Mouse (Mus musculus): Measurements from ENCODE around the gene Olfr876. TPM values are rescaled to one million over a fixed set of nuclear protein-coding genes. Genes with fewer than 3 reads are reported as not detected.
"Not testable (repeated sequence)": the region's sequence is repeated elsewhere in the genome, so short reads cannot be mapped to it uniquely, and the experiment has no call there.

The Olfr876 gene
- not detected in 2 replicates for polyA plus RNA-seq (2015; fragmentation: Nextera tagmentation; extraction: Ambion mirVana)

DNA sequence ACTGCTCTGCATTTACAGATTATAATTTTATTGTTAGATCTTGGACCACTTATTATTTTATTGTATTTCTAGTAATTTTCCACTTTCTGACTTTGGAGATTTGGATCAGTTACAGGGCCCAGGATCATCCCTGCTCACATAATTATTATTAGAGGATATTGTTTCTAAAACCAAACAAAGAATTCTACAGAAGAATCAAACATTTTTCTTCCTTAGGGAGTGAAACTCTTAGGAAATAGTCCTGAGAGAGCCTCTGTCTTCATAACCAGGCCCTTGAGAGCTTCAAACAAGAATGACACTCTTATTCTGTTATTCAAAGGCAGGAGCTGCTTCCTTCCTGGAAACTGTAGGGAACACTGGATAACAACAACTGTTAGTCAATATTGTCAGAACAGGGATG lies at the start of gene Olfr876:
Olfr876 (plus strand) TSS at position 301 of the 400 bp plus-strand sequence.
- no peak within 1 kb of the TSS for H3K4me3 ChIP-seq
- H3K9ac ChIP-seq, result no peak within 1 kb of the TSS
- no peak for ATAC-seq (replicated peaks)
- H3K27ac ChIP-seq, result no peak within 1 kb of the TSS
- no peaks in the 10 kb centered on the region for H3K36me3 ChIP-seq (replicated peaks)
- no peak within 1 kb of the TSS for H3K4me2 ChIP-seq
- no peaks in the 10 kb centered on the region for H3K4me1 ChIP-seq
- no peaks in the 10 kb centered on the region for H3K9me3 ChIP-seq
- H3K27me3 ChIP-seq (replicated peaks), result no peaks in the 10 kb centered on the region

DNA sequence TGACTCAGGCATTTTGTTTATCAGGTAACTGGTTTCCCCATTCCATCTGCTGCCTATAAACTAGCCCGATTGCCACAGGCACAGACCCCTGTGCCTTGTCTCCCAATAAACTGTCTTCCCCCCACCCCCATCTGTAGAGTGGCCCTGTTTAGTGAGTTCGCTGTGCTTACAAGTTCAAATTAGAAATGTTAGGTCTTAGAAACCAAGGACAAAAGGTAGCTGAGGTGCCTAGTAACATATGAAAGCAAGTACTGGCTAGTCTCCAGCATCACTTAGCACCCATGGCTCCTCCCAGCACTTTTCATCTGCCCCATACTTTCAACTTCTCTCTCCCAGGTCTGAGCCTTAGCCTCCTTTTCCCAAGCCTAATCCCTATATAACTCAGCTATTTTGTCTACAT lies 41.1 kb upstream of the Olfr876 start:
- Histone ChIP-seq H3K4me1 (no peaks in the 10 kb centered on the region), H3K4me3 (no peak overlapping the region), H3K9ac (no peak overlapping the region), H3K4me2 (no peak overlapping the region), H3K27me3 (replicated peaks) (no peaks in the 10 kb centered on the region), H3K9me3 (no peaks in the 10 kb centered on the region), H3K27ac (no peak overlapping the region), H3K36me3 (replicated peaks) (no peaks in the 10 kb centered on the region)
- ATAC-seq (replicated peaks), result no peak
- WGBS, result 90% methylated on average over 2 of the region's 2 CpGs

DNA sequence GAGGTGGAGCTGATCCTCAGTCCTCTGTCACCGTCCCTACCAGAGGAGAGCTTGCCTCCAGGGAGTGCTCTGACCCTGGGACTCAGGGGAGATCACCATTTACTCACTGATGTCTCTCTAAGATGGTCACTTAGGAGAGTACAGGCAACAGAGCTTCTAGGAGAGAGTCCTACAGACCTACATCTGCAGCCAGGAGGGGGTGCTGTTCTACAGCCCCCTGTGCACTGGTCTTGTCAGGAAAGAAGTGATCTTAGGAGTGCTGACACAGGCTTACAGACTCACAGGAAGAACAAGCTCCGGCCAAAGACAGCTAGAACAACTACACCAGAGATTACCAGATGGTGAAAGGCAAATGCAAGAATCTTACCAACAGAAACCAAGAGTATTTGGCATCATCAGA lies 40.3 kb upstream of the Olfr876 start:
- H3K9ac ChIP-seq, result no peak overlapping the region
- H3K36me3 ChIP-seq (replicated peaks), result no peaks in the 10 kb centered on the region
- ATAC-seq (replicated peaks), result no peak
- H3K4me2 ChIP-seq, result no peak overlapping the region
- H3K4me3 ChIP-seq, result no peak overlapping the region
- H3K27me3 ChIP-seq (replicated peaks), result no peaks in the 10 kb centered on the region
- no peak overlapping the region for H3K27ac ChIP-seq
- WGBS, result 63% methylated on average over 2 of the region's 2 CpGs
- no peaks in the 10 kb centered on the region for H3K4me1 ChIP-seq
- H3K9me3 ChIP-seq, result no peaks in the 10 kb centered on the region

DNA sequence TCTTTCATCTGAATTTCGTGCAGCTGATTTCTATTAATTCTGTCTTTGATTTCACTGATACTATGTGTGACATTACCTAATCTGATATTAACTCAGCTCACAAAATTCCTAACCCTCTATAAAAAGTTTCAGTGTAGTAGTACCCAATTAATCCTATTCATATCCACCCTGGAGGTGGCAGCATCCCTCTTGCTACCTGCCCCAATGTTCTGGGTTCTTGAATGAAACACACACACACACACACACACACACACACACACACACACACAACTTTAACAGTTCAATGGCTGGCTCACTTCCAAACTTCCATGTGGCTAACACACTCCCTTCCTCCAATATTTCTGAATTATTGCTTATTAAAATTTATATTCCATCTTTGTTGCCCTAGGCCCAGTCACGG lies 32.2 kb upstream of the Olfr876 start:
- no peak overlapping the region for H3K27ac ChIP-seq
- WGBS, result 67% methylated on average over 2 of the region's 2 CpGs
- H3K4me3 ChIP-seq, result no peak overlapping the region
- H3K4me2 ChIP-seq, result no peak overlapping the region
- H3K4me1 ChIP-seq, result no peaks in the 10 kb centered on the region
- no peak for ATAC-seq (replicated peaks)
- no peaks in the 10 kb centered on the region for H3K27me3 ChIP-seq (replicated peaks)
- no peaks in the 10 kb centered on the region for H3K9me3 ChIP-seq
- H3K9ac ChIP-seq, result no peak overlapping the region
- H3K36me3 ChIP-seq (replicated peaks), result no peaks in the 10 kb centered on the region

DNA sequence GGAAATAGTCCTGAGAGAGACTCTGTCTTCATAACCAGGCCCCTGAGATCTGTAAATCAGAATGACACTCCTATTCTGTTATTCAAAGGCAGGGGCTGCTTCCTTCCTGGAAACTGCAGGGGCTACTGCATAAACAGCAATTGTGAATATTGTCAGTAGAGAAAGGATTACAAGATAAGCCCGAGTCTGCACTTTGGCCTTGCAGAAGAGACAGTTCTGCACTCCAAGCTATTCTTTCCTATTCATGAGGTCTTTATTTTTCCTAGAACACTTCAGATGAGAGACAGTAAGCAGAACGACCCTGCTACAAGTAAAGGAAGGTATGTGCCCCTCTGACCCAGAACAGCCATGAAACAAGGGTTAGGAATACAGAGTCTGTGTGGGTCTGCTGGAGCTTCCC lies 31.1 kb upstream of the Olfr876 start, which contains the start of gene Olfr875:
Olfr875 (plus strand) TSS at position 99 of the 400 bp plus-strand sequence.
- H3K27ac ChIP-seq, result no peak within 1 kb of the TSS
- H3K4me3 ChIP-seq, result no peak within 1 kb of the TSS
- no peaks in the 10 kb centered on the region for H3K9me3 ChIP-seq
- WGBS, result 17% methylated on average over 2 of the region's 2 CpGs
- no peak for ATAC-seq (replicated peaks)
- no peak within 1 kb of the TSS for H3K4me2 ChIP-seq
- no peaks in the 10 kb centered on the region for H3K27me3 ChIP-seq (replicated peaks)
- no peaks in the 10 kb centered on the region for H3K36me3 ChIP-seq (replicated peaks)
- no peak within 1 kb of the TSS for H3K9ac ChIP-seq
- H3K4me1 ChIP-seq, result no peaks in the 10 kb centered on the region

DNA sequence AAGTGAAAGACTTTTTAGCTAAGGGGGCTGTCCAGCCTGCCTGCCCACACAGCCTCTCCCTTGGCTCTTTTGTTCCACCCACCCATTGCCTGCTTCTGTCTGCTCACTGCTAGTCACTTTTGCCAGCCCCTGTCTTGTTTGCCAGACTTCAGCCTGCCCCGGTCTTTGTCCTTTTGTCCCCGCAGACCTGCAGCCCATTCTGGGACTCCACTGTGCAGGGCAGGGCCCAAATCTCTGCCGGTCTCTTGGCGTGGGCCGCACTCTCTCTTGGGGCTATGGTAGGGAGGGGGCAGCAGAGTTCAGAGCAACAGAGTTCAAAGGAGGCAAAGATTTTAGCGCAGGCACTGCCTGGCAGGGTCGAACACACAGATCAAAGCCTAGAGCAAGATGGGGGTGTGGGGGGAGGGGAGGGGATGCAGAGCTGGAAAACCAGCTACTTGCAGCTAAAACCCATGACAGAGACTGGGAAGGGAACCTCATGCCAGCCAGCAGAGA lies 20.0 kb upstream of the Olfr876 start:
- Histone ChIP-seq H3K27ac (peak overlapping the region; percentile 67), H3K4me1 (peaks cover 7% of the 10 kb centered on the region), H3K9ac (peak overlapping the region; percentile 26; the same call in 1 of the 2 replicates), H3K9me3 (no peaks in the 10 kb centered on the region), H3K4me3 (peak overlapping the region; percentile 26), H3K36me3 (replicated peaks) (no peaks in the 10 kb centered on the region), H3K4me2 (peak overlapping the region; percentile 49), H3K27me3 (replicated peaks) (no peaks in the 10 kb centered on the region)
- ATAC-seq (replicated peaks), result peak; percentile 94
- under 1% methylated on average over 7 of the region's 7 CpGs for WGBS

DNA sequence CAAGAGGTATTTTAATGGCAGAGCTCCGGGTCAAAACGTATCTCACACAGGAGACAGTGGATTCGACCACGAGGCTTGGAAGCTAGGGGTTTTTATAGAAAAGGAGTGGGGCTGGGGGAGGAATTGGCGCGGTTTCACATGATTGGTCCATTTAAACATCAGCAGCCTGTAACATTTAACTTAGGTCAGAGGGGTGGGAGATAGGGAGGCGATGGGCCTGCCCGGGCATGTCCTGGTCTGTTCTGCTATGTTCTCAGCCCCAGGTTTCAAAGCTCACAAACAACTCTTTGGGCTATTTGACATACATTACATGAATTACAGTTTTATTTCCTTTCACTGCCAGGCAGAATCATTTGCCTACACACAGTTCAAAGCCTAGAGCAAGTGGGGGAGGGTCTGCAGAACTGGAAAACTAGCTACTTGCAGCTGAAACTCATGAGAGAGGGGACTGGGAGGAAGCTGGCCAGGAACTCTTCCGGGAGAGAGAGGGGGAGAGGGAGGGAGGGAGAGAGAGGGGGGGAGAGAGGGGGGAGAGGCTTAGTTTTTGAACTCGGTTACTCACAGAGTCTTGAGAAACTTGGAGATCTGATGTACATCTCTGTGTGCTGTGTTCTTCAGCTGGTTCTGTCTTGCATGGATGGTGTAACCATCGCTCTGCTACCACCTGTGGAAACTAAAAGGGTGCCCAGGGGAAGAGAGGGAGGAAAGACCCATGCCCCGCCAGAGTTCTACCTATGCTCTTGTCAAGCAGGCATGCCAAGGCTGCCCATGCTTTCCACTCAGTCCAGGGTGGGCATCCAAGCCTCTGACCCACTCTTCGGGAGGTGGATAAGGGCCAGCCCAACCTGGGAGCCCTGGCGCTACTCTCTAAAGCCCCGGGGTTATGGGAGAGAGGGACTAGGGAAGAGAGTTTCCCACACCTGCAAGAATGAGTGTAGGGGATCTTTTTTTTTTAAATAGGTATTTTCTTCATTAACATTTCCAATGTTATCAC lies 19.1 kb upstream of the Olfr876 start:
- peak overlapping the region; percentile 49 for H3K4me2 ChIP-seq
- WGBS, result 53% methylated on average over 10 of the region's 15 CpGs
- not testable (repeated sequence) for H3K36me3 ChIP-seq (replicated peaks); H3K27me3 ChIP-seq (replicated peaks); H3K27ac ChIP-seq; H3K4me1 ChIP-seq; H3K9me3 ChIP-seq; H3K9ac ChIP-seq
- H3K4me3 ChIP-seq, result peak overlapping the region; percentile 26; the same call in 1 of the 2 replicates
- ATAC-seq (replicated peaks), result peak; percentile 87

DNA sequence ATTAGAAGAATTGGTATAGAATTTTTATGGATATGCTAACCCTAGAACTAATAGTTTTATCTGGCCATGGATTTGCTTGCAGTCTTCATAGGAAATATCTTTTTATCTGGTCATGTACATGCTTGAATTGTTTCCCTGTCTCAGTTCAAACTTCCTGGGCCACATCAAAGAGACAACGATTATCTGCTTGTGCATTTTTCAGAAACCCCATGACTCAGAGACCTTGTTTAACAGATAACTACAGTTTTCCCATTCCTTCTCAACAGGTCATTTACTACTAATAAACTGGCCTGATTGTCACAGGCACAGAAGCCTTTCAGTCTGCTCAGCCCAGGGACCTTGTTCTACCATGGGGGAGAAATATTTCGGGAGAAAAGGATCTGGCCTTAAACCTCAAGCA lies 16.4 kb upstream of the Olfr876 start:
- peaks cover 7% of the 10 kb centered on the region for H3K4me1 ChIP-seq
- no peaks in the 10 kb centered on the region for H3K36me3 ChIP-seq (replicated peaks)
- H3K9me3 ChIP-seq, result no peaks in the 10 kb centered on the region
- H3K27ac ChIP-seq, result no peak overlapping the region
- no peak for ATAC-seq (replicated peaks)
- 92% methylated on average over 2 of the region's 2 CpGs for WGBS
- no peak overlapping the region for H3K9ac ChIP-seq
- no peak overlapping the region for H3K4me3 ChIP-seq
- no peak overlapping the region for H3K4me2 ChIP-seq
- H3K27me3 ChIP-seq (replicated peaks), result no peaks in the 10 kb centered on the region

DNA sequence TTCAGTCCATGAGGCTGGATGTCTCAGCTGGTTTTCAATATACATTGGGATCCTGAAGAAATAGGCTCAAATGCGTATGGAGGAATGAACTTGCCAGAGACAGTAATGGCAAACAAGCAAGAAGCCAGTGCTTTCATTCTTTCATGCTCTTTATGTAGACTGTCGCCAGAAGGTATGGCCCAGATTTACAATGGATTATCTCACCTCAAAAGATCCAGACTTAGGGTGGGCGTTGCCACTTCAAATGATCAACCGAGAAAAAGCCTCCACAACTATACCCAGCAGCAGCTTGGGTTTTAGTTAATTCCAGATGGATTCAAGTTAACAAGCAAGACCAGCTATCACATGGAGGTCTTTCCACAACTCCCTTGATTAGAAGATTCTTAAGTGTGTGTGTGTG lies 776 bp upstream of the Olfr876 start:
- H3K36me3 ChIP-seq (replicated peaks), result no peaks in the 10 kb centered on the region
- no peak overlapping the region for H3K9ac ChIP-seq
- H3K4me2 ChIP-seq, result no peak overlapping the region
- 73% methylated on average over 4 of the region's 4 CpGs for WGBS
- H3K4me1 ChIP-seq, result no peaks in the 10 kb centered on the region
- no peak for ATAC-seq (replicated peaks)
- no peaks in the 10 kb centered on the region for H3K27me3 ChIP-seq (replicated peaks)
- no peak overlapping the region for H3K27ac ChIP-seq
- H3K4me3 ChIP-seq, result no peak overlapping the region
- H3K9me3 ChIP-seq, result no peaks in the 10 kb centered on the region

DNA sequence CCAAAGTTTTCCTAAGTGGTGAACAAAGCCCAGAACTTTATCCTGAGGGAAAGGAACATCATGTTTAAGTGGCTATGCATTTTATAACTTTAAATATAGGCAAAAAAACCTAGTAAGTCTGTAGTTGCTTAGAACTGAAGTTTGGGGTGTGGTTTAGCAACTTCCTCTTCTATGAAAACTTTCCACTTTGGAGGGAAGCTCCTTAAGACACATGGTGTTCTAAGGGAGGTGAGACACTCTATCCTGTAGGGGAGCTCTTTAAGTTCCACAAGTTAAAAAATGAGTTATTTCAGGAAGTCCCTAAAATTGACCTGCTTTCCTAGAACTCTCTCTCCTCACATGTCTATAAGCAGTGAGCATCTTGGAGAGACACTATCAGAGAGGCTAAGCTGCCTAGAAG lies 4.4 kb downstream of the Olfr876 start:
- no peak for ATAC-seq (replicated peaks)
- no peaks in the 10 kb centered on the region for H3K4me1 ChIP-seq
- H3K4me2 ChIP-seq, result no peak overlapping the region
- no peak overlapping the region for H3K4me3 ChIP-seq
- no peaks in the 10 kb centered on the region for H3K27me3 ChIP-seq (replicated peaks)
- no peaks in the 10 kb centered on the region for H3K9me3 ChIP-seq
- no peak overlapping the region for H3K9ac ChIP-seq
- H3K27ac ChIP-seq, result no peak overlapping the region
- no peaks in the 10 kb centered on the region for H3K36me3 ChIP-seq (replicated peaks)

DNA sequence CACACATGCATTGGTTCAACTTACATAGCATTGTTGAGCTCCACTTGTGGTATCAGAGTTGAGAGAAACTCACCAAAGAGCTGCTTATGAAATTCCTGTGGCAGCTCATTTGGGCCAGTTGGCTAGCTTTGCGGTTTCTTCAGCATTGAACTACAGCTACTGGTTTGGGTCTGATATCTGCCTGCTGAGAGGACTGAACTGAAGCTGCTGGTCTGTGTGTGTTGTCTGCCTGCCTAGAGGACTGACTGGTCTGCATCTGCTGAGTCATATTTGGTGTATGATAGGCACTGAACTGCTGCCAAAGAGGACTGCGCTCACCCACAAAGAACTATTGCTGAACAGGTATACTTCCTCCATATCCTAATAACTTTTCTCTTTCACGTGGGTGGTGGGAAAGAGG lies 5.6 kb downstream of the Olfr876 start:
- no peak for ATAC-seq (replicated peaks)
- Histone ChIP-seq H3K9ac (no peak overlapping the region), H3K36me3 (replicated peaks) (no peaks in the 10 kb centered on the region), H3K4me1 (no peaks in the 10 kb centered on the region), H3K9me3 (no peaks in the 10 kb centered on the region), H3K27ac (no peak overlapping the region), H3K4me2 (no peak overlapping the region), H3K4me3 (no peak overlapping the region), H3K27me3 (replicated peaks) (no peaks in the 10 kb centered on the region)
- WGBS, result 91% methylated on average over 3 of the region's 3 CpGs

DNA sequence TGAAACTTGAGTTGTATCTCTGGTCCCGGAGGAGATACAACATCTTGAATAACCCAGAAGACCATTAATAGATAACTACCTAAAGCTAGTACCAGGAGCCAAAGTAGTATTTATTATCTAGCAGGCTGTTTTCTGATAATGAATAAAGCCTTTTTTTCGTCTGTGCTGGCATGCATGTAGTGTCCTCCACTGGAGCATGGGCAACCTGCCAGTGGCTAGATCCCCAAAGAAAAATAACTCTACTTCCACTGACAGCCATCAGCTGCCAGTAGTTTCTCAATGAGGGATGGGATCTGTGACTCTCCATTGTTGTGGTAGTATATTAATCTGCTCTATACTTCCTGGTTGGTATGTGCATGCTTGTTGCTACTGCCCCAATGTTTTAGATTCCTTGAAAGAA lies 6.1 kb downstream of the Olfr876 start:
- no peak for ATAC-seq (replicated peaks)
- H3K36me3 ChIP-seq (replicated peaks), result no peaks in the 10 kb centered on the region
- H3K9me3 ChIP-seq, result no peaks in the 10 kb centered on the region
- no peaks in the 10 kb centered on the region for H3K27me3 ChIP-seq (replicated peaks)
- H3K4me2 ChIP-seq, result no peak overlapping the region
- 84% methylated on average over 2 of the region's 2 CpGs for WGBS
- no peak overlapping the region for H3K9ac ChIP-seq
- no peak overlapping the region for H3K27ac ChIP-seq
- H3K4me1 ChIP-seq, result no peaks in the 10 kb centered on the region
- no peak overlapping the region for H3K4me3 ChIP-seq

DNA sequence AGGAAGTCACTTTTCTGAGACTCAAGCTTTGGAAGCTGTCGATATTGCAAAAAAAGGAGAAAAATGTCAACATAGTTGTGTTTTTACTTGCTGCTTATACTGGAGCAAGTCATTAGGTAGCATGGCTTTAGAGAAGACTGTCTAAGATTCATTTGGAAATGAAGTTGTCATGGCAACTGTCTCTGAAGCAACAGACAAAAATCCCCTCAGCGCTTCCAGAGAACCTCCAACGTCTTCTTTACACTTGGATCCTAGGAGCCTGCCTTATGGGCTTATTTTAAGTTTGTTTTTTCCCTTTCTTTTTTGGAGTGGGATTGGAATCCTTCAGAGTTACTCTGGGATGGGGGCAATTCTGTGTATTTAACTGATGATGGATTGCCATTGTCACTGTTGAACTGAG lies 11.9 kb downstream of the Olfr876 start:
- 44% methylated on average over 3 of the region's 3 CpGs for WGBS
- Histone ChIP-seq H3K4me1 (no peaks in the 10 kb centered on the region), H3K27me3 (replicated peaks) (no peaks in the 10 kb centered on the region), H3K4me2 (no peak overlapping the region), H3K27ac (no peak overlapping the region), H3K9me3 (no peaks in the 10 kb centered on the region), H3K9ac (no peak overlapping the region), H3K4me3 (no peak overlapping the region), H3K36me3 (replicated peaks) (no peaks in the 10 kb centered on the region)
- ATAC-seq (replicated peaks), result peak; percentile 89

Data from midbrain, embryonic 15.5 days (tissue).